Mouse (Mus musculus) lung, postnatal 0 days (tissue): ENCODE measurements around the gene Khdrbs2.

Source experiments
- CTCF ChIP-seq: IDR thresholded peaks from 2 replicates; pipeline ENCODE4 v1.5.1; 2016; ENCODE audit warnings: antibody characterized with exemption, mild to moderate bottlenecking
- EP300 ChIP-seq: IDR thresholded peaks from 2 replicates; pipeline ENCODE4 v1.6.1; 2016; ENCODE audit warnings: antibody characterized with exemption, mild to moderate bottlenecking, control low read depth

DNA sequence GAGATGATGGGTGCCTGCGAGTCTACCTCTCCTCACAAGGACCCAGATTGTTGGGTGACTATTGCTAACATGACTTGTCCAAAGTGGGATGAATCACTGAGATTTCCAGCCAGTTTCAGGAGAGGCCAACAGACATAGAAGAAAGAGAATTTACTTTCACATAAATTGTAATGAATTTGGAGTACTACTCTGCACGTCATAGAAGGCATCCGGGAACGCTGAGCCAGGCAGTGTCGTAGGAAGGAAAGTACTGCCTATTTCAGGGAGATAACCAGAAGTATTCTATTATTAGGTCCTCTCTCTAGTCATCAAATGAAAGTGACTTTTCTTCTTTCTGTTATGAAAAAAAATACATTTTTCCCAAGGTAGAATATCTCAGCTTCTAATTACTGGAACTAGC, 466.6 kb downstream of the Khdrbs2 start:
- TF ChIP-seq EP300, result no peak
- TF ChIP-seq CTCF, result no peak
